Mouse (Mus musculus) E14TG2a.4 (cell line): ENCODE data around the gene Adcy7.

Source experiments
- CTCF ChIP-seq: conservative IDR thresholded peaks from 2 replicates; pipeline ENCODE4 v1.5.1; 2014; ENCODE audit warnings: low read length
- POU5F1 ChIP-seq: IDR thresholded peaks from 2 replicates; pipeline ENCODE4 v1.6.1; 2014; ENCODE audit warnings: low read length, borderline replicate concordance

DNA sequence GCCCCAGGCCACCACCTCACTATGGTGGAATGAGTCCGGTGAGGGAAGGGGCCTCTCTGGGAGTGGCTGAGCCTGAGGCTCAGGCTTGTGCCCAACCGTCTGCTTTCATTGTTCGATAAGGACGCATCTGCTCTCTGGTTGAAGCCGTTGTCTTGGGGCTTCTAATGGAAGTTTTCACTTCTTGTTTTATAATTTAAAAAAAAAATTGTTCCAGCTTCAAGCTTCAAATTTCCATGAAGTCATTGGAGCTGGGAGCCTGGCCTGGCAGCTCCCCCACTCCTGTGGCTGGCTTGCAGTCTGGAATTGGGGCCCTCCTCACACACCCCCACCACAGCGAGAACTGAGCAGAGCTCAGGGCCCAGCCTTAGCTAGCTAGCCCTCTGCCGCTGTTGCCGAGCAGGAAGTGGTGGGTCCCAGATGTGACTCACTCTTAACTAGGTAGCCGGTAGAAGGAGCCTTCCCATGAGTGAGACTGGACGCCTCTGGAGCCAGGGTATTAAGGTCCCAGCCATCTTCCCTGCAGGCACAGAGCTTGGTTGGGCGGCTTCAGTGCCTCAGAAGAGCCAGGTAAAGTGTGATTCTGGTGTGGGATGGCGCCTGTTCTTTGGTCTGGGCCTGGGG, 16.5 kb downstream of the Adcy7 start:
- TF ChIP-seq CTCF (no peak), POU5F1 (no peak)
